Mouse (Mus musculus) liver, adult 2 months (tissue): ENCODE measurements around the gene Prkag2. TPM values are rescaled to one million over a fixed set of nuclear protein-coding genes. Genes with fewer than 3 reads are reported as not detected.

ENCODE experiments used
- DNase-seq: peaks from one replicate; pipeline ENCODE4 v3.0.0-alpha.2; 2011; ENCODE audit warnings: low read depth, low spot score; ENCODE audit errors: extremely low read depth
- H3K27ac ChIP-seq: fragments of 200-500 bp; replicated peaks from 2 replicates; pipeline ENCODE4 v1.5.1; 2012; ENCODE audit warnings: low read depth, mild to moderate bottlenecking, control low read depth, inconsistent platforms, low read length; ENCODE audit not compliant: insufficient read depth
- H3K27me3 ChIP-seq: fragments of 200-500 bp; 2 replicates; pipeline ENCODE4 v1.6.1; 2012; ENCODE audit warnings: mild to moderate bottlenecking, moderate library complexity, low read length, inconsistent platforms; ENCODE audit not compliant: control insufficient read depth, insufficient read depth
- H3K36me3 ChIP-seq: fragments of 200-500 bp; 2 replicates; pipeline ENCODE4 v1.6.1; 2012; ENCODE audit warnings: low read length, inconsistent platforms; ENCODE audit not compliant: control insufficient read depth, insufficient read depth
- H3K4me1 ChIP-seq: fragments of 200-500 bp; 2 replicates; pipeline ENCODE4 v1.6.1; 2011; ENCODE audit warnings: low read length; ENCODE audit not compliant: control insufficient read depth, insufficient read depth
- H3K4me3 ChIP-seq: fragments of 200-500 bp; 2 replicates; pipeline ENCODE4 v1.5.1; 2011; ENCODE audit warnings: low read depth, mild to moderate bottlenecking, control low read depth, low read length, moderate library complexity; ENCODE audit not compliant: insufficient read depth
- H3K79me2 ChIP-seq: fragments of 200-500 bp; 2 replicates; pipeline ENCODE4 v1.6.1; 2012; ENCODE audit warnings: inconsistent platforms, mild to moderate bottlenecking, low read length, moderate library complexity; ENCODE audit not compliant: control insufficient read depth, insufficient read depth
- H3K9ac ChIP-seq: fragments of 200-500 bp; 2 replicates; pipeline ENCODE4 v1.6.1; 2012; ENCODE audit warnings: low read depth, mild to moderate bottlenecking, control low read depth, inconsistent platforms, low read length
- CTCF ChIP-seq: fragments of 200-500 bp; IDR thresholded peaks from 2 replicates; pipeline ENCODE4 v1.5.1; 2011; ENCODE audit warnings: low read depth, low read length, control low read depth
- POLR2A ChIP-seq: fragments of 200-500 bp; IDR thresholded peaks from 2 replicates; pipeline ENCODE4 v1.6.1; 2011; ENCODE audit warnings: low read length, control low read depth; ENCODE audit not compliant: insufficient read depth; ENCODE audit errors: extremely low read depth
- WGBS: fragments of 180-500 bp; shearing (Covaris S2); methylation state at CpG from one replicate; pipeline ENCODE4 v1.1.7; 2018; 5-methylcytosine and 5-hydroxymethylcytosine counted together
- polyA plus RNA-seq: library from polyadenylated mRNA; depleted of rRNA; stranded (reverse); fragments of >200 nt; gene quantifications from 2 replicates; pipeline ENCODE4 v1.2.3, GENCODE M21; 2012
- total RNA-seq: library from RNA; depleted of rRNA; stranded (reverse); fragments of >200 nt; gene quantifications from 2 replicates; pipeline ENCODE4 v1.2.3, GENCODE M21; 2014

Gene Prkag2
- total and polyA plus RNA-seq, 2 experiments = 14.8 to 21.1 TPM

DNA sequence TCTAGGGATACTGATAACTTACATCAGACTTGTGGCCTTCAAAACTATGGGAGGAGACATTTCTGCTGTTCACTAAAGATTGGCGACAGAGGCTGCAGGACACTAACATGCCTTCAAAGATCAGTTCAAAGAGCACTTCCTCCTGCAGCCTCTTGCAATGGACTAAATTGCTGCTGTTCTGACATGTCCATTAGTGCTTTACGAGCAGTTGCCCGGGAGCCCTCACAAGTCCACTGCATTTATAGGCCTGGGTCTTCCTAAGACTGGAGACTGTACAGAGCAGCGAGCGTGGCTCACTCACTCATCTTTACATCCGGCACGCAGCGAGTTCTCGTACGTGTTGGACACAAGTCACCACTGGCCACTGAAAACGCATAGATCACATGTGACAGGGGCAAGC is 208.0 kb downstream of the Prkag2 start:
- TF ChIP-seq POLR2A (no peak), CTCF (no peak)
- Histone ChIP-seq H3K36me3 (peaks cover 7% of the 10 kb centered on the region; the same call in 1 of the 2 replicates), H3K79me2 (0 out of 2 replicates have a peak, but pooled peaks cover 4% of the 10 kb centered on the region), H3K27ac (no peak overlapping the region), H3K9ac (no peak overlapping the region), H3K27me3 (no peaks in the 10 kb centered on the region), H3K4me3 (no peak overlapping the region), H3K4me1 (no peaks in the 10 kb centered on the region)
- 95% methylated on average over 11 of the region's 11 CpGs for WGBS
- no peak for DNase-seq

DNA sequence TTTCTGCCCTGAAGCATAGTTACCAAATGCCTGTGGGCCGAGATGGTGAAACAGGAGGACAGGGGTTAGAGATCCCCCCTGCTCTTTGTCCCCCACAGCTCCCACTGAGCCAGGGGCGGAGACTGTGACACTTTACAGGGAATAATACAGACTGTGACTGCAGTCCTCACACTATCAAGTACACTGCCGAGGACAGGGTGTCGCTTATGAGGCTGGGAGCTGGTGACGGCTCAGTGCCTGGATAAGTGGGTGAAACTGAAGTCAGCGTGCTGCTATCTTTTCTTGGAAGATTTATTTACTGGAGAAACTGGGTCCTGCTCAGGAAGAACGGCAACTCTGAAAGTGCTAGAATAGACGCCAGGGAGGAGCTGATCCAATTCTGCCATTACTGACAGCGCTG is 210.6 kb downstream of the Prkag2 start:
- H3K4me3 ChIP-seq = no peak overlapping the region
- H3K9ac ChIP-seq = no peak overlapping the region
- no peak for DNase-seq
- peaks cover 17% of the 10 kb centered on the region; the same call in 1 of the 2 replicates for H3K36me3 ChIP-seq
- no peaks in the 10 kb centered on the region for H3K4me1 ChIP-seq
- no peak overlapping the region for H3K27ac ChIP-seq
- TF ChIP-seq CTCF = no peak
- no peak for TF ChIP-seq POLR2A
- WGBS = 87% methylated on average over 9 of the region's 9 CpGs
- 0 out of 2 replicates have a peak, but pooled peaks cover 4% of the 10 kb centered on the region for H3K79me2 ChIP-seq
- H3K27me3 ChIP-seq = no peaks in the 10 kb centered on the region

DNA sequence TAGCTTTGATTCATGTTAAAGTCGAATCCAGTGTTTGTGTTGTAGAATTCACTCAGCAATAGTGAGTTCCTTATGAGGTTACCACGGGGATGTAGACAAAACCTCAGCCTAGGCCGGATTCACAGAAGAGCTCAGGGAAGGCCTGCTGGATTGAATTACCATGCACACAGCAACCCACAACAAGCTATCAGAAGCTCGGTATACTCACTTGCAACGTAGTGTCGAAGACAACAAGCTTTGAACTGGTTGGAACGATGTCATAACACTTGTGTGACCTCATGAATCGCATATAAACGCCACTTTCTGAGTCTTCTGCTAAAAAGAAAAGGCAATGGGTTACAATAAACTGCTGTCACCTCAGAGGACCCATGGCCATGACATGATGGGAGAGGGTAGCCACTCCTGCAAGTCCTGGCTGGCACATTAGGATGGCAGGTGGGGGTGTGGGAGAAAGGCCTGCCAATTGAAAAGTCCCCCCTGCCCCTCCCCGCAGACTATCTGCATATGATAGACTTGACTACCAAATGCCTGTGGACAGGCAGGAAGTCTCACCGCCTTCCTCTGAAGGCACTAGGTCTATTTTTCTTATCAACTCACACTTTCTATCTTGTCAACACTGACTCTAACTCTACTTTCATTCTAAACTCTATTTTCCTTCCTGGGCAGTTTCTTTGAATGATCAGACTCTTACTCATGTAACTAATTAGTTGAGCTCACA is 211.4 kb downstream of the Prkag2 start:
- no peak for DNase-seq
- TF ChIP-seq CTCF (no peak), POLR2A (no peak)
- peaks cover 19% of the 10 kb centered on the region; the same call in 1 of the 2 replicates for H3K36me3 ChIP-seq
- H3K27ac ChIP-seq = no peak overlapping the region
- H3K4me3 ChIP-seq = no peak overlapping the region
- H3K79me2 ChIP-seq = 0 out of 2 replicates have a peak, but pooled peaks cover 4% of the 10 kb centered on the region
- H3K4me1 ChIP-seq = no peaks in the 10 kb centered on the region
- H3K9ac ChIP-seq = no peak overlapping the region
- H3K27me3 ChIP-seq = no peaks in the 10 kb centered on the region
- WGBS = 89% methylated on average over 11 of the region's 11 CpGs

DNA sequence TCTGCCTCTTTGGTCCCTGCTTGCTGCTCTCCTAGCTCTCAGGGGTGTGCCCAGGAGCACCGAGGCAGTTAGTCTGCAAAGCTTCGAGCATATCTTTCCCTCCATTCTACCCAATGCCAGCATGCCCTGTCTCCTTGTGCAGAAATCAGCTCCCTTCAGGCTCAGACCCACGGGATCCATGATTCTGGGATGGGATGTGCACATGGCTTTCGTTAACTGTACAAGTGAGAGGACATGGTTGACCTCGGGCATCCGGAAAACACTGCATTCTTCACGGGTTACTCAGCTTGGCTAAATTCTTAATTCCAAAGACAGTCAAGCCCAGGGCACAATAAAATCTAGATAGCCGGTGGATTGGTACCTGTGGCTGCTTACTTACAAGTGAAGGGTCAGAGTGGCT is 213.2 kb downstream of the Prkag2 start:
- no peaks in the 10 kb centered on the region for H3K4me1 ChIP-seq
- no peak for DNase-seq
- WGBS = 88% methylated on average over 8 of the region's 8 CpGs
- peaks cover 19% of the 10 kb centered on the region; the same call in 1 of the 2 replicates for H3K36me3 ChIP-seq
- H3K27ac ChIP-seq = no peak overlapping the region
- no peak overlapping the region for H3K4me3 ChIP-seq
- H3K79me2 ChIP-seq = 0 out of 2 replicates have a peak, but pooled peaks cover 4% of the 10 kb centered on the region
- TF ChIP-seq CTCF (no peak), POLR2A (no peak)
- H3K9ac ChIP-seq = no peak overlapping the region
- H3K27me3 ChIP-seq = no peaks in the 10 kb centered on the region

DNA sequence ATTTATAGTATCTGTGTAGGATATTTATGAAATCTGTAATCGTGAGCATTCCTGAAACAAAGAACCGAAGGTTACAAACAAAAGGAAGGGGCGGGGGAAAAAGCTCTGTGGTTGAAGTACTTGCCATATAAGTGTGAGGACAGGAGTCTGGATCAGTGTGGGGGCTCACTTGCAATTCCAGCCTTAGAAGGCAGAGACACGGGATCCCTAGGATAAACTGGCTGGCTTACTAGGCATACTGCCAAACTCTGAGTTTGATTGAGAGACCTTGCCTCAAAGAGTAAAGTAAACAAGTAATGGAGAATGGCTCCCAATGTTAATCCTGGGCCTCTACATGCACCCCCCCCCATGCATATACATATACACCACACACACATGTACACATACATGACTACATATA is 221.7 kb downstream of the Prkag2 start:
- no peak for DNase-seq
- peaks cover 29% of the 10 kb centered on the region for H3K36me3 ChIP-seq
- no peaks in the 10 kb centered on the region for H3K27me3 ChIP-seq
- H3K79me2 ChIP-seq = no peaks in the 10 kb centered on the region
- H3K4me3 ChIP-seq = no peak overlapping the region
- H3K27ac ChIP-seq = no peak overlapping the region
- H3K4me1 ChIP-seq = no peaks in the 10 kb centered on the region
- TF ChIP-seq POLR2A (no peak), CTCF (no peak)
- no peak overlapping the region for H3K9ac ChIP-seq
- 82% methylated on average over 4 of the region's 4 CpGs for WGBS
